18 mouse cellular contexts compared by ENCODE assay signal in genomic region chr16:16573167-16573566, GRCm38 (mm10).
"Had no signal": no experiment of that assay in that cellular context is flagged by ENCODE, and none has a peak within 500 bp of the region (broad histone marks: within the 10 kb centered on the region; RNA-seq: fewer than 3 reads in every experiment).

No protein-coding gene starts in this region.

- H3K36me3 ChIP-seq: kidney, embryonic 15.5 days; stomach, embryonic 15.5 days had no signal

- H3K27ac ChIP-seq: kidney, embryonic 15.5 days; left cerebral cortex, adult 2 months; liver, embryonic 14.5 days; stomach, embryonic 15.5 days had no signal

- H3K4me2 ChIP-seq: kidney, embryonic 15.5 days; midbrain, embryonic 11.5 days; stomach, embryonic 15.5 days had no signal

- DNase-seq: kidney, adult 11 months; kidney, adult 8-10 months; kidney, postnatal 10 days; kidney, postnatal 36 days; layer of hippocampus, postnatal 36 days; lung, adult 2 months; lung, postnatal 14 days; lung, postnatal 4 days; midbrain, embryonic 14.5 days; right cerebral cortex, adult 18-20 months; right cerebral cortex, postnatal 14 days; spleen, adult 18-20 months; thymus, postnatal 25 days had no signal

- H3K4me3 ChIP-seq: kidney, embryonic 15.5 days; left cerebral cortex, adult 2 months; stomach, embryonic 15.5 days had no signal

- H3K9ac ChIP-seq: kidney, embryonic 15.5 days; liver, embryonic 14.5 days; stomach, embryonic 15.5 days had no signal

- H3K9me3 ChIP-seq: kidney, embryonic 15.5 days; stomach, embryonic 15.5 days had no signal

- H3K27me3 ChIP-seq: kidney, embryonic 15.5 days; stomach, embryonic 15.5 days had no signal

- H3K4me1 ChIP-seq: kidney, embryonic 15.5 days; stomach, embryonic 15.5 days had no signal
